Mouse (Mus musculus): ENCODE data around the gene Ezr. TPM values are rescaled to one million over a fixed set of nuclear protein-coding genes. Genes with fewer than 3 reads are reported as not detected.

Ezr gene
- polyA plus RNA-seq, 1 experiment from 2014 or later = 51.5 TPM

- Histone ChIP-seq H3K27ac (no peak overlapping the region), H3K27me3 (peaks cover 37% of the 10 kb centered on the region), H3K36me3 (no peaks in the 10 kb centered on the region), H3K4me3 (peak overlapping the region; percentile 66), H3K9me3 (no peaks in the 10 kb centered on the region), H3K4me1 (peaks cover 23% of the 10 kb centered on the region), H3K9ac (peak overlapping the region; percentile 78), H3K4me2 (peak overlapping the region; percentile 89)
- WGBS = 26% methylated on average over 10 of the region's 10 CpGs
- ATAC-seq (ENCODE audit: insufficient number of reproducible peaks, insufficient read depth, low FRiP score, low TSS enrichment, low read depth) = no peak
Measured at GRCm38 (mm10) chr17:6783756-6784357, 1.3 kb upstream of the Ezr start.

GRCm38 (mm10) chr17:6783006-6783661 is 550 bp upstream of the Ezr start:
- Histone ChIP-seq H3K4me3 (peak overlapping the region; percentile 66), H3K9ac (peak overlapping the region; percentile 78), H3K27ac (peak overlapping the region; percentile 84), H3K9me3 (no peaks in the 10 kb centered on the region), H3K27me3 (peaks cover 37% of the 10 kb centered on the region), H3K4me2 (peak overlapping the region; percentile 89), H3K36me3 (no peaks in the 10 kb centered on the region), H3K4me1 (peaks cover 25% of the 10 kb centered on the region)
- under 1% methylated on average over 52 of the region's 58 CpGs for WGBS
- ATAC-seq (ENCODE audit: insufficient number of reproducible peaks, insufficient read depth, low FRiP score, low TSS enrichment, low read depth) = peak; percentile 52

- Histone ChIP-seq H3K9ac (peak overlapping the region; percentile 78), H3K4me2 (peak overlapping the region; percentile 89), H3K4me3 (peak overlapping the region; percentile 66), H3K4me1 (peaks cover 27% of the 10 kb centered on the region), H3K27ac (peak overlapping the region; percentile 84), H3K27me3 (peaks cover 37% of the 10 kb centered on the region), H3K9me3 (no peaks in the 10 kb centered on the region), H3K36me3 (no peaks in the 10 kb centered on the region)
- WGBS = 2% methylated on average over 21 of the region's 21 CpGs
- no peak for ATAC-seq (ENCODE audit: insufficient number of reproducible peaks, insufficient read depth, low FRiP score, low TSS enrichment, low read depth)
Measured at GRCm38 (mm10) chr17:6782033-6782526, 504 bp downstream of the Ezr start.

DNA sequence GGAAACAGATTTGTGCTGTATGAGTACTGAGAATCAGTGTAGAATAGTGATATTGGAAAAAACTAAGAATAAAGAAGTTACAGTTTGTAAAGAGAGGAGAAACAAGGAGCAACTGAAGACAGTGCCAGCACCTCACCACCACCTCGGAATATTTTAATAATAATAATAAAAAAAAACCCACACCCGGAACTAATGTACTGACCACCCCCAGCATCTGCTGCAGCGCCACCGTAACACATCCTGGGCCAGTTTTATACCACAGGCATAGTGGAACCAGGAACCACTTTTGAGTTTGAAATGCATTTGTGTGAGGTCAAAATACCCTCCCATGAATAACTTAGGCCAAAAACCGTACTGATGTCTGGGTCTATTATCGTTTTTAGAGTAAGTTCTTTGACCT is 1.3 kb downstream of the Ezr start:
- ATAC-seq (ENCODE audit: insufficient number of reproducible peaks, insufficient read depth, low FRiP score, low TSS enrichment, low read depth) = no peak
- no peak overlapping the region for H3K27ac ChIP-seq
- H3K4me1 ChIP-seq = peaks cover 29% of the 10 kb centered on the region
- H3K9me3 ChIP-seq = no peaks in the 10 kb centered on the region
- WGBS = 52% methylated on average over 6 of the region's 6 CpGs
- H3K36me3 ChIP-seq = no peaks in the 10 kb centered on the region
- peaks cover 37% of the 10 kb centered on the region for H3K27me3 ChIP-seq
- peak overlapping the region; percentile 89 for H3K4me2 ChIP-seq
- peak overlapping the region; percentile 66 for H3K4me3 ChIP-seq
- no peak overlapping the region for H3K9ac ChIP-seq

DNA sequence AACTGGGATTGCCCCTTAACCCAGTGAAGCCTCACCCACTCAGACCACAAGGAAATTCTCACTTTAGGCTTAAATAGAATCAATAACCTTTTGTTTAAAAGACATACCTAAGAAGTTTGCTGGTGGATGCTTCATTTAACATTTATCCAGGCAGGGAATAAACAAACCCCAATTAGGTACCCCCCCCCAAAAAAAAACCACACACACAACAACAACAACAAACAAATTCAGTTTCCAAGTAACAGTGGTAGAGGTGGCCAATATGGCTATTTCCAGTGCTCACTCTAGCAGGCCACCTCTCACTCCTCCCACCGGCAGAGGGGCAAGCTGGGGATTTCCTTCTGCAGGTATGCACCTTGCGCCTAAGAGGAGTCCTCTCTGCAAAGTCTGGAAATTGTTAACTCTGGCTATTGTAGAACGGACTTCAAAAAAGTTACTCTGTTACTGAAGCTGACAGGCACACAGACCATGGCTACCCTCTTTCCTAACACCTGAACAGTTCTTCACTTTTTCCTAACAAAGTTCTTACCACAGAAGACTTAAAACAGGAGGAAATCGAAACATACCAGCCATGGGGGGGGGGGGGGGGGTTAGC is 2.0 kb downstream of the Ezr start:
- no peak for ATAC-seq (ENCODE audit: insufficient number of reproducible peaks, insufficient read depth, low FRiP score, low TSS enrichment, low read depth)
- peaks cover 29% of the 10 kb centered on the region for H3K4me1 ChIP-seq
- H3K4me2 ChIP-seq = peak overlapping the region; percentile 89
- H3K9ac ChIP-seq = 0 out of 2 replicates have a peak overlapping the region, but pooled peaks have one; percentile 22
- H3K4me3 ChIP-seq = peak overlapping the region; percentile 66
- H3K27ac ChIP-seq = no peak overlapping the region
- WGBS = 48% methylated on average over 4 of the region's 4 CpGs
- H3K9me3 ChIP-seq = no peaks in the 10 kb centered on the region
- no peaks in the 10 kb centered on the region for H3K36me3 ChIP-seq
- H3K27me3 ChIP-seq = peaks cover 37% of the 10 kb centered on the region

GRCm38 (mm10) chr17:6779632-6780031 is 3.0 kb downstream of the Ezr start:
- Histone ChIP-seq H3K4me1 (peaks cover 29% of the 10 kb centered on the region), H3K9me3 (no peaks in the 10 kb centered on the region), H3K36me3 (no peaks in the 10 kb centered on the region), H3K27me3 (peaks cover 37% of the 10 kb centered on the region), H3K9ac (0 out of 2 replicates have a peak overlapping the region, but pooled peaks have one; percentile 21), H3K4me3 (peak overlapping the region; percentile 66), H3K4me2 (peak overlapping the region; percentile 89), H3K27ac (peak overlapping the region; percentile 62; the same call in 1 of the 2 replicates)
- 19% methylated on average over 7 of the region's 7 CpGs for WGBS
- ATAC-seq (ENCODE audit: insufficient number of reproducible peaks, insufficient read depth, low FRiP score, low TSS enrichment, low read depth) = 0 out of 2 replicates have a peak, but pooled peaks have one; percentile 18

GRCm38 (mm10) chr17:6778771-6779509 is 3.6 kb downstream of the Ezr start:
- no peaks in the 10 kb centered on the region for H3K9me3 ChIP-seq
- H3K9ac ChIP-seq = peak overlapping the region; percentile 62
- peak overlapping the region; percentile 62 for H3K27ac ChIP-seq
- ATAC-seq (ENCODE audit: insufficient number of reproducible peaks, insufficient read depth, low FRiP score, low TSS enrichment, low read depth) = no peak
- WGBS = 3% methylated on average over 23 of the region's 23 CpGs
- peak overlapping the region; percentile 66 for H3K4me3 ChIP-seq
- peaks cover 33% of the 10 kb centered on the region for H3K27me3 ChIP-seq
- H3K4me1 ChIP-seq = peaks cover 29% of the 10 kb centered on the region
- no peaks in the 10 kb centered on the region for H3K36me3 ChIP-seq
- H3K4me2 ChIP-seq = peak overlapping the region; percentile 89

DNA sequence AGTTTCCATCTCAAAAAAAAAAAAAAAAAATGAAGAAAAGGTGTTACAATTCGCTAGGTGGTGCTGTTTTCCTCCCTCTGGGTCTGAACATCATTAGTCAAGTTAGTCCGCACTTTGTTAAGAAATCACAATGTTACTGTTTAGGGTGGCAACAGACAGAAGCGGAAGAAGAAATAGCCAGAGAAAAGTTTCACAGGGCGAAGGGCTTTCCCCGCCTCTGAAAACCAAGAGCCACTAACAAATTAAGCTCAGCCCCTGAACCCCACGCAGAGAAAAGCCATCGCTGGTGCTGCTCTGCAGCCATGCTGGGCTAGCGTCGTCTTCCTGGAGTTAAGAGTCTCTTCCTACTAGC is 4.3 kb downstream of the Ezr start:
- peak overlapping the region; percentile 89 for H3K4me2 ChIP-seq
- peak overlapping the region; percentile 62; the same call in 1 of the 2 replicates for H3K27ac ChIP-seq
- H3K4me1 ChIP-seq = peaks cover 29% of the 10 kb centered on the region
- peak overlapping the region; percentile 62 for H3K9ac ChIP-seq
- peaks cover 32% of the 10 kb centered on the region for H3K27me3 ChIP-seq
- H3K4me3 ChIP-seq = peak overlapping the region; percentile 66
- H3K36me3 ChIP-seq = no peaks in the 10 kb centered on the region
- WGBS = 2% methylated on average over 9 of the region's 9 CpGs
- ATAC-seq (ENCODE audit: insufficient number of reproducible peaks, insufficient read depth, low FRiP score, low TSS enrichment, low read depth) = no peak
- no peaks in the 10 kb centered on the region for H3K9me3 ChIP-seq

- no peak for ATAC-seq (ENCODE audit: insufficient number of reproducible peaks, insufficient read depth, low FRiP score, low TSS enrichment, low read depth)
- no peaks in the 10 kb centered on the region for H3K36me3 ChIP-seq
- no peak overlapping the region for H3K9ac ChIP-seq
- peak overlapping the region; percentile 89; the same call in 1 of the 2 replicates for H3K4me2 ChIP-seq
- no peak overlapping the region for H3K27ac ChIP-seq
- no peaks in the 10 kb centered on the region for H3K9me3 ChIP-seq
- peaks cover 32% of the 10 kb centered on the region for H3K27me3 ChIP-seq
- 0 out of 2 replicates have a peak overlapping the region, but pooled peaks have one; percentile 66 for H3K4me3 ChIP-seq
- H3K4me1 ChIP-seq = peaks cover 29% of the 10 kb centered on the region
- 58% methylated on average over 12 of the region's 12 CpGs for WGBS
Measured at GRCm38 (mm10) chr17:6777629-6778331, 4.8 kb downstream of the Ezr start.

- Histone ChIP-seq H3K9ac (no peak overlapping the region), H3K27me3 (peaks cover 27% of the 10 kb centered on the region), H3K36me3 (no peaks in the 10 kb centered on the region), H3K4me2 (no peak overlapping the region), H3K27ac (no peak overlapping the region), H3K4me3 (no peak overlapping the region), H3K9me3 (no peaks in the 10 kb centered on the region), H3K4me1 (peaks cover 27% of the 10 kb centered on the region)
- ATAC-seq (ENCODE audit: insufficient number of reproducible peaks, insufficient read depth, low FRiP score, low TSS enrichment, low read depth) = no peak
- WGBS = 64% methylated on average over 6 of the region's 6 CpGs
Measured at GRCm38 (mm10) chr17:6777061-6777460, 5.5 kb downstream of the Ezr start.

DNA sequence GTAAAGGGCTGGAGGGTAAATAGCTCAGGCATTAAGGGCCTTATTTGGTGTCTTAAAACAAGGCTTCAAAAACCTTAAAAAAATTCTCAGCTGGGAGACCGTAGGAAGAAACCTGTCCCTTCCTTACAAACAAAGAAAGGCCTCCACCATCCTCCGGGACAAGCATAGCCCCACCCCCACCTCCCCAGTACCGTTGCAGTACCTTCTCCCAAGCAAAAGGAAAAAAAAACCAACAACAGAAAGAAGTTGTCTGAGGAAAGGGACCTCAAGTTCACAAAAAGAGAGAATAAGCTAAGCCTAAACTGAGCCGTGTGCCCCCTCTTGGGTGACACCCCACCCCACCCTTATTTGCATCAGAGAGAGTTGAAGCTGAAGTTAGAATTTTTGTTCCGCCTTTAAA is 6.0 kb downstream of the Ezr start:
- Histone ChIP-seq H3K36me3 (no peaks in the 10 kb centered on the region), H3K9ac (no peak overlapping the region), H3K27ac (no peak overlapping the region), H3K4me3 (no peak overlapping the region), H3K9me3 (no peaks in the 10 kb centered on the region), H3K27me3 (peaks cover 23% of the 10 kb centered on the region), H3K4me2 (no peak overlapping the region), H3K4me1 (peaks cover 27% of the 10 kb centered on the region)
- WGBS = 34% methylated on average over 5 of the region's 5 CpGs
- ATAC-seq (ENCODE audit: insufficient number of reproducible peaks, insufficient read depth, low FRiP score, low TSS enrichment, low read depth) = no peak

Data from embryonic facial prominence, embryonic 13.5 days (tissue).